Mouse (Mus musculus) thymus, adult 2 months (tissue): ENCODE measurements around the gene Slc27a1.

Experiments
- CTCF ChIP-seq: fragments of 200-500 bp; IDR thresholded peaks from 2 replicates; pipeline ENCODE4 v1.5.1; 2012; ENCODE audit warnings: mild to moderate bottlenecking, control low read depth, low read length, moderate library complexity, borderline replicate concordance; ENCODE audit not compliant: control insufficient read depth, poor library complexity, insufficient read depth; ENCODE audit errors: extremely low read depth
- POLR2A ChIP-seq: fragments of 200-500 bp; IDR thresholded peaks from 2 replicates; pipeline ENCODE4 v1.6.1; 2012; ENCODE audit warnings: mild to moderate bottlenecking, low read length, control low read depth, moderate library complexity; ENCODE audit not compliant: control insufficient read depth, poor library complexity, insufficient read depth; ENCODE audit errors: extremely low read depth

DNA sequence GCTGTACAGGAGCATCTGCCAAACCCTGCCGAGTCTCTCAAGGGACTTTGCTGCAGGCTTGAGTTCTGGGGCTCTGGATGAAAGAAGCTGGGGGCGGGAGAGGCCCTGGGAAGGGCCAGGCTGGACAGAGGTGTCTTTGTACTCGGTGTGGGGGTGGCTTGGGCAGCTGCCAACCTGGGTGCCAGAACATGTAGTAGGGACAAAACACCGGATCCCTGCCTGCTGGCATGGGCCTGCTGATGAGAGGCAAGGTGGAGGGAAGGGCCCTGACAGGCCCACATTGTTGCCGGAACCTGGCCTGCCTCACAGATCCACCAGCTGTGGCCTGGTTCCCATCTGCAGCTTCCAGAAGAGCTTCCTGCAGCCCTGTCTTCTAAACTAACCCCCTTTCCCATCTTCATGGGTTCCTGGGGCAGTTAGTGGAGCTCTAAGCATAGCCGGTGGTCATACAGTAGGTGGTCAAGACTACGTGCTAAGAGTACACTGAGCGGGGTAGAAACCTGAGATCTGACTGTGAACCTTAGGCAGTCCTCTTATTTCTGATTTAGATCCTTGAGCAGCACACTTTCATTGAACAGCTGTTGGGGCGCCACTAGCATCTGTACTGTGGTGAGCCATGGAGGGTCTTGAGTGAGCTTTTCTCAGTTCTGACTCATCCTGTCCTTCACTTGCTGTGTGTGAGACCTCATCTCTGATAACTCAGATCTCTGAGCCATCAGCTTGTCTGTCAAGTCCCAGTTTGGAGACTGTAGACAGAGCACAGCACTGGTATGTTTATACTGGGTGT lies 4.4 kb downstream of the Slc27a1 start:
- TF ChIP-seq CTCF (no peak), POLR2A (no peak)
